Mouse (Mus musculus): ENCODE data around the gene Zdhhc24.
A peak's percentile ranks its signal among the peaks of the same experiment; 100 is the strongest.

DNA sequence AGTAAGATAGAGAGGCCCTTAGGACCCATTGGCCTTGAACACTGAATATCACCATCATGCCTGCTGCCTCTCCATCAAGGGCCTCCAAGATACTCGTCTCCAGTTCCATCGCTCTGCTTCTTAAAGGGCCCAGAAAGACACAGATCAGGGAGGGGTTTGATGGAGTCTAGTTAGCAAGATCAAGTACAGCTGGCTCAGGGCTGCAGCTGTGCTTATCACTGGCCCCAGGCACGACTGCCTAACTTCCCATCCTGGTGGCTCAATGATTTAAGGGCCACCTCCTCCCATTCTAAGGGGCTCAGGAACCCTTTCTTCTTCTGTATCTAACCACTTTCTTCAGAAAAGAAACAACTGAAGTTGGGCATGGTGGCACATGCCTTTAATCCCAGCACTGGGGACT lies 13.3 kb downstream of the Zdhhc24 start:
- no peak for TF ChIP-seq CTCF (IDR thresholded peaks at IDR 0.05; ENCODE audit: low read depth)
- TF ChIP-seq EP300 (IDR thresholded peaks at IDR 0.05; ENCODE audit: low read depth), result peak; percentile 76

All from liver, embryonic 14.5 days (tissue).